In genomic region chr19:19135838-19136237, GRCm38 (mm10) we compare ENCODE assay signal across 30 mouse cellular contexts. TPM values are rescaled to one million over a fixed set of nuclear protein-coding genes. Genes with fewer than 3 reads are reported as not detected.
"Had no signal": no experiment of that assay in that cellular context is flagged by ENCODE, and none has a peak within 500 bp of the region (broad histone marks: within the 10 kb centered on the region; RNA-seq: fewer than 3 reads in every experiment).

No protein-coding gene starts in this region.

- H3K27me3 ChIP-seq: embryonic facial prominence, embryonic 12.5 days; embryonic facial prominence, embryonic 13.5 days; embryonic facial prominence, embryonic 15.5 days; forebrain, embryonic 12.5 days; forebrain, embryonic 13.5 days; forebrain, embryonic 15.5 days had no signal

- H3K4me3 ChIP-seq: embryonic facial prominence, embryonic 10.5 days; embryonic facial prominence, embryonic 12.5 days; embryonic facial prominence, embryonic 13.5 days; embryonic facial prominence, embryonic 15.5 days; erythroblast, embryonic 14.5 days; forebrain, embryonic 10.5 days; forebrain, embryonic 12.5 days; forebrain, embryonic 13.5 days; forebrain, embryonic 15.5 days; gastrocnemius, adult 2 months had no signal

- H3K36me3 ChIP-seq: embryonic facial prominence, embryonic 10.5 days; embryonic facial prominence, embryonic 12.5 days; embryonic facial prominence, embryonic 13.5 days; embryonic facial prominence, embryonic 15.5 days; forebrain, embryonic 10.5 days; forebrain, embryonic 12.5 days; forebrain, embryonic 15.5 days had no signal

- H3K9ac ChIP-seq: embryonic facial prominence, embryonic 12.5 days; embryonic facial prominence, embryonic 13.5 days; embryonic facial prominence, embryonic 15.5 days; forebrain, embryonic 12.5 days; forebrain, embryonic 13.5 days; forebrain, embryonic 15.5 days; forebrain, postnatal 0 days had no signal

- ATAC-seq: forebrain, embryonic 13.5 days; forebrain, embryonic 14.5 days; forebrain, embryonic 15.5 days; forebrain, embryonic 16.5 days; forebrain, postnatal 0 days had no signal

- DNase-seq: cerebellum, adult 2 months; cerebellum, adult 8-10 months; cerebellum, adult 9-10 months; cerebellum, adult 9-11 months; cerebellum, postnatal 10 days; cerebellum, postnatal 14 days; cerebellum, postnatal 25 days; cerebellum, postnatal 36 days; embryo, embryonic 11 days; forebrain, postnatal 0 days; gastrocnemius, adult 2 months; gastrocnemius, postnatal 10 days; gastrocnemius, postnatal 14 days; gastrocnemius, postnatal 25 days; gastrocnemius, postnatal 36 days; heart, adult 11 months; heart, adult 18-20 months had no signal

- H3K4me2 ChIP-seq: embryonic facial prominence, embryonic 12.5 days; embryonic facial prominence, embryonic 13.5 days; embryonic facial prominence, embryonic 15.5 days; forebrain, embryonic 12.5 days; forebrain, embryonic 13.5 days; forebrain, embryonic 15.5 days had no signal

- H3K27ac ChIP-seq: embryonic facial prominence, embryonic 10.5 days; embryonic facial prominence, embryonic 12.5 days; embryonic facial prominence, embryonic 13.5 days; embryonic facial prominence, embryonic 15.5 days; forebrain, embryonic 10.5 days; forebrain, embryonic 12.5 days; forebrain, embryonic 13.5 days; forebrain, embryonic 15.5 days; gastrocnemius, adult 2 months had no signal

- H3K9me3 ChIP-seq: embryonic facial prominence, embryonic 10.5 days; embryonic facial prominence, embryonic 12.5 days; embryonic facial prominence, embryonic 13.5 days; embryonic facial prominence, embryonic 15.5 days; forebrain, embryonic 10.5 days; forebrain, embryonic 12.5 days; forebrain, embryonic 13.5 days; forebrain, embryonic 15.5 days had no signal

- H3K4me1 ChIP-seq: embryonic facial prominence, embryonic 10.5 days; embryonic facial prominence, embryonic 12.5 days; embryonic facial prominence, embryonic 13.5 days; embryonic facial prominence, embryonic 15.5 days; forebrain, embryonic 10.5 days; forebrain, embryonic 12.5 days; forebrain, embryonic 13.5 days; forebrain, embryonic 15.5 days had no signal

RNA-seq across cellular contexts. Expression of gene Rorb, which starts 24.8 kb away (rescaled TPM):
- total RNA-seq: common myeloid progenitor, adult 5-6 weeks; granulocyte monocyte progenitor cell, adult 5-6 weeks had no signal
- polyA plus RNA-seq: erythroblast, embryonic 14.5 days had no signal
